Mouse (Mus musculus): ENCODE data around the gene Cep135.

- TF ChIP-seq E2F4 (IDR thresholded peaks at IDR 0.05; ENCODE audit: insufficient read depth) (no peak), USF1 (IDR thresholded peaks at IDR 0.05; ENCODE audit: low read depth) (no peak), TCF12 (IDR thresholded peaks at IDR 0.05; ENCODE audit: insufficient read depth, poor library complexity, severe bottlenecking) (no peak), POLR2A (IDR thresholded peaks at IDR 0.05; ENCODE audit: insufficient read length, low read depth) (no peak), MYOG (IDR thresholded peaks at IDR 0.05; ENCODE audit: control insufficient read depth in 1 of 3, insufficient read depth in 1 of 3, insufficient read length in 2 of 3, low read depth in 2 of 3) (no peak)
These were observed 24.5 kb downstream of the Cep135 start for GRCm38 (mm10) chr5:76612867-76613499.
